Mouse (Mus musculus) G1E (cell line): ENCODE measurements around the gene Hsd3b5.
"Not testable (repeated sequence)": the region's sequence is repeated elsewhere in the genome, so short reads cannot be mapped to it uniquely, and the experiment has no call there.

Experiments used
- CTCF ChIP-seq: IDR thresholded peaks from 2 replicates; pipeline ENCODE4 v1.5.1; 2012; ENCODE audit warnings: low read depth, low read length, inconsistent platforms, mixed read lengths
- GATA1 ChIP-seq: IDR thresholded peaks from 2 replicates; pipeline ENCODE4 v1.6.1; 2012; ENCODE audit warnings: borderline replicate concordance, low read length, inconsistent platforms, mixed read lengths
- POLR2AphosphoS5 ChIP-seq: IDR thresholded peaks from 2 replicates; pipeline ENCODE4 v1.6.1; 2012; ENCODE audit warnings: low read depth, low read length, inconsistent platforms; ENCODE audit not compliant: insufficient replicate concordance
- TAL1 ChIP-seq: conservative IDR thresholded peaks from 2 replicates; pipeline ENCODE4 v1.6.1; 2012; ENCODE audit warnings: low read depth, low read length, inconsistent platforms, mixed read lengths

- TF ChIP-seq CTCF, POLR2AphosphoS5, GATA1, TAL1: not testable (repeated sequence)
Observed at GRCm38 (mm10) chr3:98616786-98617185, 13.3 kb downstream of the Hsd3b5 start.
